Mouse (Mus musculus): ENCODE measurements around the gene Rapgef6. TPM values are rescaled to one million over a fixed set of nuclear protein-coding genes. Genes with fewer than 3 reads are reported as not detected.

Gene Rapgef6
- total and polyA plus RNA-seq, 2 experiments: 8.7 to 14.1 TPM

- H3K27ac ChIP-seq (replicated peaks; ENCODE audit: insufficient read depth, low read depth, low read length): no peak overlapping the region
- TF ChIP-seq CTCF (IDR thresholded peaks at IDR 0.05; ENCODE audit: low read depth, low read length) (no peak), POLR2A (IDR thresholded peaks at IDR 0.05; ENCODE audit: extremely low read depth, insufficient read depth, low read length) (no peak)
- DNase-seq (ENCODE audit: extremely low read depth, low read depth, low spot score): no peak
- H3K27me3 ChIP-seq (ENCODE audit: control insufficient read depth, insufficient read depth, low read length): no peaks in the 10 kb centered on the region
- peaks cover 11% of the 10 kb centered on the region for H3K36me3 ChIP-seq (ENCODE audit: control insufficient read depth, insufficient read depth, low read length)
- H3K79me2 ChIP-seq (ENCODE audit: control insufficient read depth, insufficient read depth, low read length): no peaks in the 10 kb centered on the region
- H3K4me1 ChIP-seq (ENCODE audit: control insufficient read depth, insufficient read depth, low read length): 0 out of 2 replicates have a peak, but pooled peaks cover 2% of the 10 kb centered on the region
- no peak overlapping the region for H3K4me3 ChIP-seq (ENCODE audit: insufficient read depth, low read depth, low read length)
- WGBS: 96% methylated on average over 8 of the region's 8 CpGs
- H3K9ac ChIP-seq (ENCODE audit: low read depth, low read length): no peak overlapping the region
Observed at GRCm38 (mm10) chr11:54694291-54694690, 171.6 kb downstream of the Rapgef6 start.

GRCm38 (mm10) chr11:54695951-54696350 is 173.3 kb downstream of the Rapgef6 start:
- 56% methylated on average over 4 of the region's 4 CpGs for WGBS
- no peak for DNase-seq (ENCODE audit: extremely low read depth, low read depth, low spot score)
- Histone ChIP-seq H3K36me3 (ENCODE audit: control insufficient read depth, insufficient read depth, low read length) (peaks cover 11% of the 10 kb centered on the region), H3K9ac (ENCODE audit: low read depth, low read length) (no peak overlapping the region), H3K27ac (replicated peaks; ENCODE audit: insufficient read depth, low read depth, low read length) (no peak overlapping the region), H3K4me1 (ENCODE audit: control insufficient read depth, insufficient read depth, low read length) (0 out of 2 replicates have a peak, but pooled peaks cover 2% of the 10 kb centered on the region), H3K79me2 (ENCODE audit: control insufficient read depth, insufficient read depth, low read length) (no peaks in the 10 kb centered on the region), H3K27me3 (ENCODE audit: control insufficient read depth, insufficient read depth, low read length) (no peaks in the 10 kb centered on the region), H3K4me3 (ENCODE audit: insufficient read depth, low read depth, low read length) (no peak overlapping the region)
- TF ChIP-seq CTCF (IDR thresholded peaks at IDR 0.05; ENCODE audit: low read depth, low read length) (no peak), POLR2A (IDR thresholded peaks at IDR 0.05; ENCODE audit: extremely low read depth, insufficient read depth, low read length) (no peak)

GRCm38 (mm10) chr11:54697611-54698010 is 175.0 kb downstream of the Rapgef6 start:
- H3K4me1 ChIP-seq (ENCODE audit: control insufficient read depth, insufficient read depth, low read length): no peaks in the 10 kb centered on the region
- no peak for TF ChIP-seq CTCF (IDR thresholded peaks at IDR 0.05; ENCODE audit: low read depth, low read length)
- TF ChIP-seq POLR2A (IDR thresholded peaks at IDR 0.05; ENCODE audit: extremely low read depth, insufficient read depth, low read length): no peak
- peaks cover 8% of the 10 kb centered on the region for H3K36me3 ChIP-seq (ENCODE audit: control insufficient read depth, insufficient read depth, low read length)
- WGBS: 95% methylated on average over 5 of the region's 5 CpGs
- no peak overlapping the region for H3K4me3 ChIP-seq (ENCODE audit: insufficient read depth, low read depth, low read length)
- H3K79me2 ChIP-seq (ENCODE audit: control insufficient read depth, insufficient read depth, low read length): no peaks in the 10 kb centered on the region
- H3K27ac ChIP-seq (replicated peaks; ENCODE audit: insufficient read depth, low read depth, low read length): no peak overlapping the region
- H3K27me3 ChIP-seq (ENCODE audit: control insufficient read depth, insufficient read depth, low read length): no peaks in the 10 kb centered on the region
- H3K9ac ChIP-seq (ENCODE audit: low read depth, low read length): no peak overlapping the region
- no peak for DNase-seq (ENCODE audit: extremely low read depth, low read depth, low spot score)

GRCm38 (mm10) chr11:54698636-54699035 is 176.0 kb downstream of the Rapgef6 start:
- Histone ChIP-seq H3K4me1 (ENCODE audit: control insufficient read depth, insufficient read depth, low read length) (no peaks in the 10 kb centered on the region), H3K9ac (ENCODE audit: low read depth, low read length) (no peak overlapping the region), H3K79me2 (ENCODE audit: control insufficient read depth, insufficient read depth, low read length) (no peaks in the 10 kb centered on the region), H3K36me3 (ENCODE audit: control insufficient read depth, insufficient read depth, low read length) (peaks cover 6% of the 10 kb centered on the region), H3K27me3 (ENCODE audit: control insufficient read depth, insufficient read depth, low read length) (no peaks in the 10 kb centered on the region), H3K4me3 (ENCODE audit: insufficient read depth, low read depth, low read length) (no peak overlapping the region), H3K27ac (replicated peaks; ENCODE audit: insufficient read depth, low read depth, low read length) (no peak overlapping the region)
- TF ChIP-seq CTCF (IDR thresholded peaks at IDR 0.05; ENCODE audit: low read depth, low read length): no peak
- TF ChIP-seq POLR2A (IDR thresholded peaks at IDR 0.05; ENCODE audit: extremely low read depth, insufficient read depth, low read length): no peak
- DNase-seq (ENCODE audit: extremely low read depth, low read depth, low spot score): no peak
- WGBS: 96% methylated on average over 7 of the region's 7 CpGs

GRCm38 (mm10) chr11:54699972-54700371 is 177.3 kb downstream of the Rapgef6 start:
- H3K4me1 ChIP-seq (ENCODE audit: control insufficient read depth, insufficient read depth, low read length): no peaks in the 10 kb centered on the region
- no peak for DNase-seq (ENCODE audit: extremely low read depth, low read depth, low spot score)
- no peaks in the 10 kb centered on the region for H3K27me3 ChIP-seq (ENCODE audit: control insufficient read depth, insufficient read depth, low read length)
- H3K79me2 ChIP-seq (ENCODE audit: control insufficient read depth, insufficient read depth, low read length): no peaks in the 10 kb centered on the region
- H3K36me3 ChIP-seq (ENCODE audit: control insufficient read depth, insufficient read depth, low read length): peaks cover 6% of the 10 kb centered on the region
- 77% methylated on average over 3 of the region's 3 CpGs for WGBS
- H3K27ac ChIP-seq (replicated peaks; ENCODE audit: insufficient read depth, low read depth, low read length): no peak overlapping the region
- H3K9ac ChIP-seq (ENCODE audit: low read depth, low read length): no peak overlapping the region
- TF ChIP-seq CTCF (IDR thresholded peaks at IDR 0.05; ENCODE audit: low read depth, low read length) (no peak), POLR2A (IDR thresholded peaks at IDR 0.05; ENCODE audit: extremely low read depth, insufficient read depth, low read length) (no peak)
- H3K4me3 ChIP-seq (ENCODE audit: insufficient read depth, low read depth, low read length): no peak overlapping the region

GRCm38 (mm10) chr11:54701848-54702247 is 179.2 kb downstream of the Rapgef6 start:
- Histone ChIP-seq H3K36me3 (ENCODE audit: control insufficient read depth, insufficient read depth, low read length) (peaks cover 3% of the 10 kb centered on the region), H3K4me3 (ENCODE audit: insufficient read depth, low read depth, low read length) (no peak overlapping the region), H3K27me3 (ENCODE audit: control insufficient read depth, insufficient read depth, low read length) (no peaks in the 10 kb centered on the region), H3K79me2 (ENCODE audit: control insufficient read depth, insufficient read depth, low read length) (no peaks in the 10 kb centered on the region), H3K4me1 (ENCODE audit: control insufficient read depth, insufficient read depth, low read length) (no peaks in the 10 kb centered on the region), H3K27ac (replicated peaks; ENCODE audit: insufficient read depth, low read depth, low read length) (no peak overlapping the region), H3K9ac (ENCODE audit: low read depth, low read length) (no peak overlapping the region)
- DNase-seq (ENCODE audit: extremely low read depth, low read depth, low spot score): no peak
- TF ChIP-seq POLR2A (IDR thresholded peaks at IDR 0.05; ENCODE audit: extremely low read depth, insufficient read depth, low read length) (no peak), CTCF (IDR thresholded peaks at IDR 0.05; ENCODE audit: low read depth, low read length) (no peak)
- 82% methylated on average over 8 of the region's 8 CpGs for WGBS
